Mouse (Mus musculus): Measurements from ENCODE around the gene Fos.

Gene Fos

DNA sequence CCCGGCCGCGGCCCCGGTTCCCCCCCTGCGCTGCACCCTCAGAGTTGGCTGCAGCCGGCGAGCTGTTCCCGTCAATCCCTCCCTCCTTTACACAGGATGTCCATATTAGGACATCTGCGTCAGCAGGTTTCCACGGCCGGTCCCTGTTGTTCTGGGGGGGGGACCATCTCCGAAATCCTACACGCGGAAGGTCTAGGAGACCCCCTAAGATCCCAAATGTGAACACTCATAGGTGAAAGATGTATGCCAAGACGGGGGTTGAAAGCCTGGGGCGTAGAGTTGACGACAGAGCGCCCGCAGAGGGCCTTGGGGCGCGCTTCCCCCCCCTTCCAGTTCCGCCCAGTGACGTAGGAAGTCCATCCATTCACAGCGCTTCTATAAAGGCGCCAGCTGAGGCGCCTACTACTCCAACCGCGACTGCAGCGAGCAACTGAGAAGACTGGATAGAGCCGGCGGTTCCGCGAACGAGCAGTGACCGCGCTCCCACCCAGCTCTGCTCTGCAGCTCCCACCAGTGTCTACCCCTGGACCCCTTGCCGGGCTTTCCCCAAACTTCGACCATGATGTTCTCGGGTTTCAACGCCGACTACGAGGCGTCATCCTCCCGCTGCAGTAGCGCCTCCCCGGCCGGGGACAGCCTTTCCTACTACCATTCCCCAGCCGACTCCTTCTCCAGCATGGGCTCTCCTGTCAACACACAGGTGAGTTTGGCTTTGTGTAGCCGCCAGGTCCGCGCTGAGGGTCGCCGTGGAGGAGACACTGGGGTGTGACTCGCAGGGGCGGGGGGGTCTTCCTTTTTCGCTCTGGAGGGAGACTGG is at the start of gene Fos:
Gene Fos (plus strand): TSS at position 410 of the 817 bp plus-strand sequence.
- in situ Hi-C loops (cut with MboI) = loop anchor here (25.0 kb wide), 1 partner anchor 514 kb away; no protein-coding TSS in a partner anchor

DNA sequence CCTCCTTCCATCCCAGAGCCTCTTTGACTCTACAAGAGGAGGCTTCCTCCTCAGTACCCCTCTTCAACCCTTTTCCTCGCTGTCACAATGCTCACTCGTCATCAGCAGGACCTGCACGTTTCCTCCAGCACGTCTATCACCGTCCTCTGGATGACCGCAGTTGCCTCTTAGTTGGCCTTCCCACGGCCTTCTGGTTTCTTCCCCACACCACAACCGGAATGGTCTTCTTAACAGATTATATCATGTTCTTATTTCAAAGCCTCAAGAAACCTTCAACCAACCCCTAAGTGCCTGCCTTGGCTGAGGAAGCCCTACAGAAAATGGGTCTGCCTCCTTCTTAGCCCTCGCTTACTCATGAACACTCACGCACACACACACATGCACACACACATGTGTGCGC is 48.0 kb upstream of the Fos start:
- in situ Hi-C loops (cut with MboI) = no loop called here

DNA sequence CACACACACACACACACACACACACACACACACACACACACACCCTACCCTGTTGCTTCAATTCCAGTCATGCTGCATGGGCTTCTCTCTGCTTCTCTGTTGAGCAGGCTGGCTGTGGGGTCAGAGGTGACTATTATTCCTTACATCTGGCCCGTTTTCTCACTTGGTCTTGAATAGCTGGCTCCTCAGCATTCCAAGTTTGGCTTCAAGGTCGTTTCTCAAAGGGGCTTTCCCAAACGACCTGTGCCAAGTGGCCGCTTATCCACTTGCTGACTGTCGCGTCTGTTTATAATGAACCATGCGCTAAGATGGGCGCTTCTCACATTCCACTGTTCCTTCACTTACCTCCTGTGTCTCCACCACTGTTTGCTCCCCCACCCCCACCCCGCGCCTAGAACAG is 47.6 kb upstream of the Fos start:
- in situ Hi-C loops (cut with MboI) = no loop called here

DNA sequence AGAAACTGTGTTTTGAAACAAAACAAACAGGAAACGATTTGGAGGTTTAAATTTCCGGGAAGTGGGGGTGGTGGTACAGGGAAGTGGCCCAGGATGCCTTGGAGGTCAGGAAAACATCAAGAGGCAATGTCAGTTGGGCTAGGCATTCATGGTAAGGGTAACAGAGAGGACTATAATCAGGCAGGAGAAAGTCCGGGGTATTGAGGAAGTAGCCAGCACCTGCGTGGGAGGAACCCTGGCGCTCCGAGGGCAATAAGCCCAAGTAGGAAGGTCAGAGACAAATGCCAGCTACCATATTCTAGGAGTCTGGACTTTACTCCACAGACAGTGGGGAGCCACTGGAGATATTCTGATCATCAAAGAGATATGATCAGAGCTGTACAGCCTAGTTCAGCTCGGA is 45.9 kb upstream of the Fos start:
- in situ Hi-C loops (cut with MboI) = no loop called here

DNA sequence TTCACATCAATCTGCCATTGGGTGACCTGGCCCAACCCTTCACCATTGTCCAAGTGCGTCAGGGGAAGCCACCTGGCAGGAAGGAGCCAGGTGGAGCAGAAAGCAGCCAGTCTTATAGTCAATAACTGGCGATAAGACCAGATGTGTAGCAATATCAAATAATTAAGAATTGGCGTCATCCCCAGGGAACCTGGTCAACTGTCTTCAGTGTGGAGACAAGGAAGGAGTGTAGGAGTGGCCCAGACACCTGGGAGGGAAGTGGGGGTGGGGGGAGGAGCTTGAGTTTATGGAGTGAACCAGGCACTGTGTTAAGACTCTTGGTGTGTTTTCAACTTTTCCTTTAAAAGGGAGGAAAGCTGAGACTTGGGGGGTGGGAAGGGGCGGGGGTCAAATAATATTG is 43.7 kb upstream of the Fos start:
- in situ Hi-C loops (cut with MboI) = loop anchor here (5.0 kb wide), 1 partner anchor 43 kb away; no protein-coding TSS in a partner anchor

DNA sequence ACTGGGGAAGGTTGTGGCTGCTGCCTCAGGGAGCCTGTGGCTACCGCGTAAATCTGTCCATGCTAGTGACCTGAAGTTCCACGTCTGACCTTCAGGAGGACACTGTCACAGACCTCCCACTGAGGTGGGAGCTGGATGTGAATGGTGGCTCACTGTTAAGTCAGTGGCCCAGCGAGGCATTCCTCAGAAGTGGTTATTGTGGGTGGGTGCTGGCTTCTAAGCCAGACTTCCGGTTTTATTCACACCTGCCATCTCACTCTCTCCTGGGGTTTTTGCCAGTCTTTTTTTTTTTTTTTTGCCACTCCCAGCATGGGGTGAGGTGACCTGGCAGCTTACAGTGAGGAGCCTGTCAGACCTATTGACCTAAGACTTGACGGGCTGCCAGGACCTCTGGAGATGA is 43.3 kb upstream of the Fos start:
- in situ Hi-C loops (cut with MboI) = loop anchor here (5.0 kb wide), 1 partner anchor 43 kb away; no protein-coding TSS in a partner anchor

DNA sequence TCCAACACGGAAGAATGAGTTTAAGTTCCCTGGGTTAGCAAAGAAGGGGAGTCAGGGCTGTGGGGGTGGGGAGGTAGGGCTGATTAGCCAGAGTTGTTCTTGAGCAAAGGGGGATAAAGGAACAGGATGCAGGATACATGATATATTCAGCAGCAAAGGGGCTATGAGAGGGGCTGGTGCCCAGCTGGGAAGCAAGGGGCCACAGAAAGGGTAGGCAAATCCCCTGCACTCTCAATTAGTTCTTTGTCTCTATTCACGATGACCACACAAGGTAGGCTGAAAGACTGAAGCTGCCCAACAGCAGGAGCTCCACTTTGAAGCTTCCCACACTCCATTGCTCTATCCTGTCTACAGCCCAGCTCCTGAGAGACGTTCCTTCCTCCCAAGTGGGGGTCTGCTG is 39.8 kb upstream of the Fos start:
- in situ Hi-C loops (cut with MboI) = loop anchor here (5.0 kb wide), 1 partner anchor 47 kb away; no protein-coding TSS in a partner anchor

DNA sequence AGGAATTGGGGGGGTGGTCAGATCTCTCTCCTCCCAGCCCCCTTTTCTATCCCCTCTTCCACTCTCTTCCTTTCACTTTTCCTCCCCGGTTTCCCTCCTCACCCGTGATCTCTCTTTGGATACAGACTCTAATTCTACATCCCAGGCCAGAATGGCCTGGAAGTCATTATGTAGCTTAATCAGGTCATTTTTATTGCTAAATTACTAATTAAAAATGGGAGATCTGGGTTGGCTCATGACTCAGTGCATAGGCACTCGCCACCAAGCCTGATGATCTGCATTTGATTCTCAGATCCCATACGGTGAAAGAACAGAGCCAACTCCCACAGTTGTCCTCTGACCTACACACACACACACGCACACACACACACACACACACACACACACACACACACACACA is 39.2 kb upstream of the Fos start:
- in situ Hi-C loops (cut with MboI) = loop anchor here (5.0 kb wide), 1 partner anchor 47 kb away; no protein-coding TSS in a partner anchor

DNA sequence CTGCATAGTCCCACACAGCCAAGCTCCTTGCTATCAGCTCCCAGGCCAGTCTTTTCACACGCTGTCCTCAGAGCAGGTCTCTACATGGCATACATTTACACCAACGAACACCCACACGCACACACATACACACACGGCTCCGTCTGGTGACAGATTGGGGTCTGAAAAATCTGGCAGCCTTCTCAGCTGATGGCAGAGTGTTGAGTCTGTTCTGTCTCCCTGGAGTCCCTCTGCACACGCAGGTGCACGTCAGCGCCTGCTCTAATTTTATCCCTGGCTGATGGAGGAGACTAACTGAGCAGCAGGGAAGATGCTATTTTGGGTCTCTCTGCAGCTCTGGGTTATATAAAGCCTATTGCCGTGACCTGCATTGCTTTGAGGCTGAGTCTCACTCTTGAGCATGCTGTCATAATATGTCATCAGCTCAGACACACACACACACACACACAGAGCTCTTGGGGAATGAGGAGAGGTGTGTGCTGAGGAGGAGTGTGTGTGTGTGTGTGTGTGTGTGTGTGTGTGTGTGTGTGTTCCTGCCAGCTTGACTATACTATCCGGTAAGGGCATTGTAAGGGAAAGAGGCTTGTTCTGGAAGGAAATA is 37.6 kb upstream of the Fos start:
- in situ Hi-C loops (cut with MboI) = no loop called here

DNA sequence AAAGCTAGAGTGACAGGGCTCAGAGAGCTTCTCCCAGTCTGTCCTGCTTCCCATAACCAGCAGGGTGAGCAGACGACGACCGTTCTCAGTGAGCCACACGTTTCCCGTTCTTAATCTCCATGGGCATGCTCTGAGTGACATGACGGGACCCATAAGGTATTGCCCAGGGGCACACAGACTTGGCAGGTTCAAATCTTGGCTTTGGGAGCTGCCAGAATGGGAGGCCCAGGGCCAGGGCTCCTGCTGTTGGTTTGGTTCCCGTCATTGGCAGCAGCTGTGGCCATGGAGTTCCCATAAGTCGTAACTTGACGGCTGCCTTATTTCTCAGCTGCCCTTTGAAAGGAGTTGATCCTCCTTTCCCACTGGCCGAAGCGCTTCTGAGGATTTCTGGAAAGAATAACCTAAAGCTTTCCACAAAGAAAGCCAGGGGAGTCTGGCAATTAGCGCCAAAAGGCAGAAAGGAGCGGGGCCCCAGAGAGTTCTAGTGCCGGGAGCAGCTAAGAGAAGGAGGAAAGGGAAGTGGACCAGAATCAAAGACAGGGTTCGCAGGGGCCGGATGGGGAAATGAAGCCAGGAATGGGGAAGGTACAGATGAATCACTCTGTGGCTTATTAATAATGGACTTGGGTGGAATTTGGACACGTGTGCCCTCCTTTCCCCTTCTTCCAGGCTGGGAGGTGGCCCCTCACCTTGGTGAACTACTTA is 36.4 kb upstream of the Fos start:
- in situ Hi-C loops (cut with MboI) = no loop called here

DNA sequence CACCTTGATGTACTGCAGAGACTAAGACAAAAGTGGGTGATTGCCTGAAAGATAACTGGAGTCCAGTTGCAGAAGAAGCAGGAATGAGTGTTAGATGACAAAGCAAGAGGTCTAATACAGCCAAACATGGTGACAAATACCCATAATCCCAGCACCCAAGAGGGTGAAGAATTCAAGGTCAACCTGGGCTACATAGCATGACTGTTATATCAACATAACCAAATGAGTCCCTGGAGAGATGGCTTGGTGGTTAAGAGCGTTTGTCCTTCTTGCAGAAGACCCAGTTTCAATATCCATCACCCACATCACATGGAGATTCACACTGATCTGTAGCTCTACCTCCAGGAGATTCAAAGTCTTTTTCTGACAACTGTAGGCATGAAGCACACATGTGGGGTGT is 30.2 kb upstream of the Fos start:
- in situ Hi-C loops (cut with MboI) = no loop called here

DNA sequence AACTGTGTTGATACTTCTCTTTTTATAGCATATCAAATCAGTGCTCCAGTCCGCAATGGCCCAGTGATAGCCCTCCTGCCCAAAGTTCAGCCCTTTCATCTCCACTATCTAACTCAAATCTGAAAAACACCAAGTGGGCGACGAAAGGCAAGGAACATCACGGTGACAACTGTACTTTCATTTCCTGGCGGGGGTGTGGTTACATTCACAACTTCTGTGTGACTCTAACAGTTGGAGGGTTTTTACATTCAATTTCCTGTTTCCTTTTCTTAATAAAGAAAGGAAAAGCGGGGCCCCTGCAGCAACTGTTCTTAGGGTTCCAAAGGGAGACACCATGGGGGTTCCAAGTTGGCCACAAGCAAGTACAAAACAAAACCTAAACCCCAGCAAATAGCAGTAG is 29.0 kb upstream of the Fos start:
- in situ Hi-C loops (cut with MboI) = loop anchor here (5.0 kb wide), 1 partner anchor 38 kb away; no protein-coding TSS in a partner anchor

DNA sequence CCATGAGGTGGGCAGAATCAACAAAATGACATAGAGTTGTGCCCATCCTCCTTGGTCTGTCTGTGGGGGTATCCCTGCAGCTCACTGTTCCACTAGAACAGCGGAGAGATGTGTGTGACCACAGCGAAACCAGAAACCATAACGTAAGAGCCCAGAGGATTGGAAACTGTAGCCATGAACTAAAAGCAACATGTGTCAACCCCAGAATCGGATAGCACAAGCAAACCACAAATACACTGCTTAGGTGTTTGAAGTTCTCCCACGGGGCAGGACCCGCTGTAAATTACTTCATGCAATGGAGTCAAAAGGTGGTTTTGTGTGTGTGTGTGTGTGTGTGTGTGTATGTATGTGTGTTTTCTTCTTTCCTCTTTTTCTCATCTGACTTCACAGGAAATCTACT is 26.7 kb upstream of the Fos start:
- in situ Hi-C loops (cut with MboI) = loop anchor here (5.0 kb wide), 1 partner anchor 35 kb away; no protein-coding TSS in a partner anchor

DNA sequence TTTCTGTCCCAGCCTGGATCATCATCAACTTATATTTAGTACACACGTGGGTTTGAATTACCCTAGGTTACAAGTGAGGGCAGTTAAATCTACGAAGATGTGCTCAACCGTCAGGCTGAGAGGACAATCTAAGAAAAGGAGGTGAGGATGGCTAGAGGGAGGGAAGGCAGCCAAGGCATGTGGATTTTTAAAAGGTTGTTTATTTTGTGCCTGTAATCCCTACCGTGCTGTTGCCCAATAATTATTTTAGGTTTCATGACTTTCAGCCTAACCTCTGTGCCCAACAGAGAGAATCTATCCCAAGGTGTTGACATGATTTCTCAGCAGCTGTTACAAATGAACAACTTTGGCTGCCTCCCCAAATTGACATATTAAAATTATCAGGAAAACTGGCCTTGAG is 26.2 kb upstream of the Fos start:
- in situ Hi-C loops (cut with MboI) = loop anchor here (5.0 kb wide), 1 partner anchor 35 kb away; no protein-coding TSS in a partner anchor

DNA sequence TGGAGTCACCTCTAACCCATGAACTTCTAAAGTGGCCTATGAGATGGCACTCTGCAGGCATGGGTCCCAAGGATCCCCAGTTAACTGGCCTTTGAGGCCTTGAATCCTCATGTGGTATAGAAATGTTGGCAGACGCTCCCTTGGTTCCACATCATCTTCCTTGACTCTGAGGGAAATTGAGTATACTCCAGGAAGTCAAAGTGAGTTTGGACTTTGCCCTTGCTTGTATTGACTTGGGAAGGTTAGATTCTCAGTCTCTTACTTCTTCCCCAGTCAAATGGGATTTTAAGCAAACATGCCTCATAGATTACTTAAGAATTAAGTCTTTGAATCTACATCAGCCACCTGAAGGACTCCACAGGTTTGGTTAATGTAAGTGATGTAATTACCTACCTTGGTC is 24.2 kb upstream of the Fos start:
- in situ Hi-C loops (cut with MboI) = loop anchor here (5.0 kb wide), 1 partner anchor 33 kb away; no protein-coding TSS in a partner anchor

DNA sequence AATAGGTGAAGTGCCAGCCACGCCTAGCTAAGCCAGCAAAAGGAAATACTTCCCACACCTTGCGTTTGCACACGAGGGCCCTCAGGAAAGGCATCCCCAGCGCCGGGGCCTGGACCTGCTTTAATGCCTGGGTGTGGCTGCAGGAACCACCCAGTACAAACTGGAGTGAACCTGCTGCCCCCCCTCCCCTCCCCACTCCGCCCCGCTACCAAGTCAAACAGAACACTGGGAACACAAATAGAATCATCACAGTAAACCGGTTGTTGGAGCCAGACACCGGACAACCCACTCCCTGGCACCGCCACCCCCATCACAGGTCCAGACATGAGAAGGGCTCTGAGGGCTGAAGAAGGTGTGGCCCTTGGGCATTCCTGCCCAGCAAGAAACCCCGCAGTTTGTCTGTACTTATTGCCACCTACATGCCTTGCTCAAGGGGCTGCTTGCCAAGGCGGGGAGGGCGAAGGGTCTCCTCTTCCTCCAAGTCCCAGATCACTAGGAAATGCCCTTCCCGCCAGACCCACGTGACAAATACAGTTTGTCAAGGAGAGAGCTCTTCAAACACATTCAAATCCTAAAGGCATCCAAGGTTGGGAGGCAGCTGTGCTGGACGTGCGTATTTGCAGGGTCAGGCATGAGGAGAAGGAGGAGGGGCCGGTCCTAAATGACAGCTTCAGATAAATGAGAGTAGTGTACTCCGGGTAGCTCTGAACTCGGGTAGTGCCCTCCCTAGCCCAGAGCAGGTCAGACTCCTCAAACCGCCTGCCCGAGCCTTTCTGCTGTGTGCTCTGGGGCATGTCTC is 21.8 kb upstream of the Fos start:
- in situ Hi-C loops (cut with MboI) = loop anchor here (25.0 kb wide), 1 partner anchor 535 kb away; no protein-coding TSS in a partner anchor

DNA sequence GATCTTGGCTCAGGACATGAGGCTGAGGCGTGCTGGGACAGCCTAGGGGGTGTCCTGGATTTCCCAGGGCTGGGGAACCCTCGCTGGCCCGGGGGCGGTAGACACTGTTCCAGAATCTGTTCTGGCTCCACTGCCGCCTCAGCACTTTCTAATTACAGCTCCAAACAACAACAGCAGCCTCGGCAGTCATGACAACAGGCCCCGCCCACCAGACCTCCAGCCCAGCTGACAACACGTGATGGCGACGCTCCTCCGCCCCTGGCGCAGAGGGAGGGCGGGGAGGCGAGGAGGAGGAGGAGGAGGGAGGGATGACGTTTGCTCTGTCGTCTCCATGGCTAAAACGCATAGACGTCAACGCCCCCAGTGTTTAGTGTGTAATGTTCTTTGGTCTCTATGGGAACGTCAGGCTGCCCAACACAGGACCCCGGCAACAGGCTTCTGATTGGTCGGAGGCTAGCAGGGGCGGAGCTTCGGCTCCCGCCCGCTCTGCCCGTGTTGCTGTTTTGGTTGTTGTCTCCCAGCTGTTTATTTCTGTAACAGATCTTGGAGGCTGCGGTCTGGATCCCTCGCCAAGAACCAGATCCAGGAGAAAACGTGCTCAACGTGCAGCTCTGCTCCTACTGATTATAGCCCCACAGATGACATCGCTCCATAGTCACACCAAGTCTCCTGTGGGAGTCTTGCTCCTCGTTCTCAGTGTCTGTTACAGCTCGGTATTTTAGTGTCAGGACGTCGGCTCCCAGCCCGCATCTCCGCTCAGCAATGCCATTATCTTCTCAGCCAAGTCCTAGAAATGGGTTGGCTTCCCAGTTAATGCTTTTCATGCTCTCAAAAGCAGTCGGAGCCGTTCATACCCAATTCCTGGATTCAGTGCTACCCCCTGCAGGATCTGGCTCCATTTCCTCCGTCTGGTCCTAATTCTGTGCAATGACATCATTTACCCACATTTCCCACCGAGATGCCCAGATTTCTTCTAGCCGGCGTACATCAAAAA is 18.3 kb upstream of the Fos start:
- in situ Hi-C loops (cut with MboI) = loop anchor here (25.0 kb wide), 1 partner anchor 532 kb away; no protein-coding TSS in a partner anchor

DNA sequence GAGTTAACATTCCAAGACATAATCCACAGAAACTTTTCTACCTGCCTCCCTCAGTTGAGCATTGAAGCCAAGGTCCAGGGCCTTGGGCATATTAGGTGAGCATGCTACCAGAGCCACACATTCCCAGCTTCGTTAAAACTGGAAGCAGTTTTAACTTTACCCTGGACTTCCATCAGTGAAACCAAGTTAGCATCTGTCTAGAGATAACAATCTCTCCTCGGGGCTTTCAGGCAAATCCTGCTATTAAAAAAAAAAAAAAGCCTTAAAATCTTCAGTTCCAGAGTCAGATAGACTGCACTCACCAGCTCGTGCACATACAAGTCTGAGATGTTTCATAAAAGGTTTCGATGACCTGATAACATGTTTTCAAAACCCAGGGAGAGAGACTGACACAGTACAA is 17.4 kb upstream of the Fos start:
- in situ Hi-C loops (cut with MboI) = loop anchor here (25.0 kb wide), 1 partner anchor 531 kb away; no protein-coding TSS in a partner anchor

DNA sequence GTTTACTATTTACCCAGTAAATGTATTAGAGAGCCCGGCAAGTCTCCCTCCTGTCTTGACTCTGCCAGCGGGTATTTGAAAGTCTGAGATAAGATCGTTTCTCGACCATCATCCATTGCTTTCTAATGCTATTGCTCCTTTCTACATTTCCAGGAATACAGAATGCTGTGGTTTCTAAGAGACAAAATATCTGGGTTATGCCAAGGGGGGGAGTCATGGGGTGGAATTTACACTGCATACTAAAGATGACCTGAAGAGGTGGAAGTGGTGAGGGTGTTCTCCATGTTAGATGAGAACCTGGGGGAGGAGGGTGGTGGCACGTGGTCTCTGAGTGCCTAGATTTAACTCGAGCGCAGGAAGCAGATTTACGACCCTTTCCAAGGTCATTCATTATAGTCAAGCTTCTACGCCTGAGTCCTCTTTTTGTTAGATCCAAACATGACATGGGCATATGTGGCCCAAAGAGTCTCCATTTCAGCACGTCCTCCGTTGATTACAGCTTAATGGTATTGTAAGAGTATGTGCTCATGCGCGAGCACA is 16.7 kb upstream of the Fos start:
- in situ Hi-C loops (cut with MboI) = loop anchor here (25.0 kb wide), 1 partner anchor 530 kb away; no protein-coding TSS in a partner anchor

DNA sequence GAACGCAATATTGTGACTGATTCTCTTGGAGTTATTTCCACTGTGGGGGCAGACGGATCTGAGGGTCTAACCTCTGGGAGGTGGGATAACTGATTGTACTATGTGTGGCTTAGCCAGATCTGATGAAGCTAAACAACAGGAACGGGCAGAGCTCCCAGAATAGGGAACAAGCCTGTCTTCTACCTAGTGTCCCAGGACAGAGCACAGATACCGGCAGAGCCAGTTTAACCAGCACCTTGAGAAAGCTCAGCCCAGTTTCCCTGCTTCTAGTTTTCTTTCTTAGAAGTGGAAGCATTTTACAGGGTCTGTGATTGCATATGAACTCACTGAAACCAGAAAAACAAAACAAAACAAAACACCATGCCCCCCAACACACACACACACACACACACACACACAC is 13.9 kb upstream of the Fos start:
- in situ Hi-C loops (cut with MboI) = loop anchor here (25.0 kb wide), 1 partner anchor 527 kb away; no protein-coding TSS in a partner anchor
